Mouse (Mus musculus): ENCODE results near the gene Gen1.
A peak's percentile ranks its signal among the peaks of the same experiment; 100 is the strongest.

DNA sequence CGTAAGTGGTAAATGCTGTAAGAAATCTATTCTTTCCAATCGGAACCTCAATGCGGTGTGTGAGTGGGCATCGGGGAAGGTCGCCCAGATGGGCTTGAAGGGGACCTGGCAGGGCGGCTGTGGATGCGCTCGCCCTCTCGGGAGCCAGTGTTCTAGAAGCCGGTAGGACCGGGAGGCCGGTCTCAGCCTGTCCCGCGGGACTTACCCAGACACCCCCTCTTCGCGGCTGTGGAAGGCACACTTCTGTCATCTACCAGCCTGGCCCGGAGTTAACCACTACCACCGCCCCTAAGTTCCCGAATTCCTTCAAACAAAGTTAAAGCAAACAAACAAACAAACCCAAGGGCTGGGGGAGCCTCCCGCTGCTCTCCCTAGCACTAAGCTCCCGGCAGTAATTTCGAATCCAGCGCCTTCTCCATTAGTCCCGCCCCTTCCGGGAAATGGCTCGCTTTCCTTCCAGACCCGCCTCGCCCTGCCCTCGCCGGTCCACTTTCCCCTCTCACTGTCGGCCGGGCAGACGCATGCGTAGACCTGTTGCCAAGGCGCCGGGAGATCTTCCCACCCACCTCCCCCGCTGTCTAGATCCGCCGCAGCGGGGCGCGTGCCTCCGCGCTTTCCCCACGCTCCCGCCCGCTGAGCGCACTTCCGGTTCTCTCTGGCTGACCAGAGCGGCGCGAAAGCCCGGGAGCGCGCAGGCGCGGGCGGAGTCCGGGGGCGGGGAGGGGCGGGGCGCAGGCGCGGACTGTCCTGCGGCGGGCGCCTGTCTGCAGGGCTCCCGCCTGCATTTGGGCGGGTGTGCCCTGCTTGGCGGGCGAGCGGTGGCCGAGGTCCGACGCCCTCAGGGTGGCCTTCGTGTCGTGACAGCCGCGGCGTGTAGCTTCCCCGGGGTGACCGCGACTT lies at the start of gene Gen1, which contains the start of gene Smc6:
- no peak for TF ChIP-seq CTCF (conservative IDR thresholded peaks at IDR 0.05; ENCODE audit: insufficient read depth, insufficient read length, low read depth, low read length)
- TF ChIP-seq POLR2A (IDR thresholded peaks at IDR 0.05; ENCODE audit: low read depth, low read length): peak; percentile 63

All from kidney, adult 2 months (tissue).